Mouse (Mus musculus): Measurements from ENCODE around the gene Maml3. TPM values are rescaled to one million over a fixed set of nuclear protein-coding genes. Genes with fewer than 3 reads are reported as not detected.

Maml3 gene
- 0.58 and 1.2 TPM in 2 replicates for total RNA-seq (2012; rRNA removed)

- peak; percentile 72 for DNase-seq (ENCODE audit: low read depth, low spot score)
- in situ Hi-C loops (cut with MboI; ENCODE audit: low sequenced_read_pairs in 2 of 2, unreplicated experiment in 2 of 2), result no loop called here
- Histone ChIP-seq H3K9ac (ENCODE audit: insufficient read depth, low read depth, low read length, poor library complexity, severe bottlenecking) (peak within 1 kb of the TSS; percentile 18; the same call in 1 of the 2 replicates), H3K36me3 (ENCODE audit: control insufficient read depth, insufficient read depth, low read length, poor library complexity, severe bottlenecking) (no peaks in the 10 kb centered on the region), H3K27ac (ENCODE audit: insufficient read depth, low read depth, low read length, poor library complexity, severe bottlenecking) (no peak within 1 kb of the TSS), H3K4me3 (ENCODE audit: insufficient read depth in 1 of 2, low read depth in 1 of 2, low read length in 2 of 2, poor library complexity in 1 of 2, severe bottlenecking in 1 of 2) (peak within 1 kb of the TSS; percentile 67 to 83), H3K9me3 (ENCODE audit: control insufficient read depth, insufficient read depth, low read depth, low read length) (no peaks in the 10 kb centered on the region), H3K4me1 (ENCODE audit: control insufficient read depth in 2 of 2, insufficient read depth in 2 of 2, low read length in 2 of 2, poor library complexity in 1 of 2) (no peaks in the 10 kb centered on the region)
- peak; percentile 26; the same call in 1 of the 2 replicates for TF ChIP-seq HCFC1 (IDR thresholded peaks at IDR 0.05; ENCODE audit: borderline replicate concordance, insufficient read depth, low read length)
- no peak for TF ChIP-seq ZNF384 (IDR thresholded peaks at IDR 0.05; ENCODE audit: low read depth, low read length)
Measured at GRCm38 (mm10) chr3:52104636-52105151, at the start of gene Maml3. Gene Maml3, minus strand, starts transcription at chr3:52105076.

- Histone ChIP-seq H3K9ac (ENCODE audit: insufficient read depth, low read depth, low read length, poor library complexity, severe bottlenecking) (no peak overlapping the region), H3K36me3 (ENCODE audit: control insufficient read depth, insufficient read depth, low read length, poor library complexity, severe bottlenecking) (no peaks in the 10 kb centered on the region), H3K9me3 (ENCODE audit: control insufficient read depth, insufficient read depth, low read depth, low read length) (no peaks in the 10 kb centered on the region), H3K4me3 (ENCODE audit: insufficient read depth in 1 of 2, low read depth in 1 of 2, low read length in 2 of 2, poor library complexity in 1 of 2, severe bottlenecking in 1 of 2) (no peak overlapping the region), H3K27ac (ENCODE audit: insufficient read depth, low read depth, low read length, poor library complexity, severe bottlenecking) (no peak overlapping the region), H3K4me1 (ENCODE audit: control insufficient read depth in 2 of 2, insufficient read depth in 2 of 2, low read length in 2 of 2, poor library complexity in 1 of 2) (no peaks in the 10 kb centered on the region)
- in situ Hi-C loops (cut with MboI; ENCODE audit: low sequenced_read_pairs in 2 of 2, unreplicated experiment in 2 of 2), result no loop called here
- DNase-seq (ENCODE audit: low read depth, low spot score), result no peak
- no peak for TF ChIP-seq HCFC1 (IDR thresholded peaks at IDR 0.05; ENCODE audit: borderline replicate concordance, insufficient read depth, low read length)
- no peak for TF ChIP-seq ZNF384 (IDR thresholded peaks at IDR 0.05; ENCODE audit: low read depth, low read length)
- TF ChIP-seq CHD2 (IDR thresholded peaks at IDR 0.05; ENCODE audit: low read depth, low read length), result no peak
- no peak for TF ChIP-seq MAFK (IDR thresholded peaks at IDR 0.05; ENCODE audit: insufficient read depth, low read depth, low read length)
- TF ChIP-seq ZC3H11A (IDR thresholded peaks at IDR 0.05; ENCODE audit: borderline replicate concordance, low read depth, low read length), result no peak
Measured at GRCm38 (mm10) chr3:52151155-52151554, 46.3 kb upstream of the Maml3 start.

- DNase-seq (ENCODE audit: low read depth, low spot score), result no peak
- no peaks in the 10 kb centered on the region for H3K4me1 ChIP-seq (ENCODE audit: control insufficient read depth in 2 of 2, insufficient read depth in 2 of 2, low read length in 2 of 2, poor library complexity in 1 of 2)
- in situ Hi-C loops (cut with MboI; ENCODE audit: low sequenced_read_pairs in 2 of 2, unreplicated experiment in 2 of 2), result no loop called here
- no peak overlapping the region for H3K27ac ChIP-seq (ENCODE audit: insufficient read depth, low read depth, low read length, poor library complexity, severe bottlenecking)
- H3K9me3 ChIP-seq (ENCODE audit: control insufficient read depth, insufficient read depth, low read depth, low read length), result no peaks in the 10 kb centered on the region
- no peak overlapping the region for H3K4me3 ChIP-seq (ENCODE audit: insufficient read depth in 1 of 2, low read depth in 1 of 2, low read length in 2 of 2, poor library complexity in 1 of 2, severe bottlenecking in 1 of 2)
- H3K9ac ChIP-seq (ENCODE audit: insufficient read depth, low read depth, low read length, poor library complexity, severe bottlenecking), result no peak overlapping the region
- no peaks in the 10 kb centered on the region for H3K36me3 ChIP-seq (ENCODE audit: control insufficient read depth, insufficient read depth, low read length, poor library complexity, severe bottlenecking)
- no peak for TF ChIP-seq ZNF384 (IDR thresholded peaks at IDR 0.05; ENCODE audit: low read depth, low read length)
- TF ChIP-seq CHD2 (IDR thresholded peaks at IDR 0.05; ENCODE audit: low read depth, low read length), result no peak
- TF ChIP-seq HCFC1 (IDR thresholded peaks at IDR 0.05; ENCODE audit: borderline replicate concordance, insufficient read depth, low read length), result no peak
- no peak for TF ChIP-seq ZC3H11A (IDR thresholded peaks at IDR 0.05; ENCODE audit: borderline replicate concordance, low read depth, low read length)
- no peak for TF ChIP-seq MAFK (IDR thresholded peaks at IDR 0.05; ENCODE audit: insufficient read depth, low read depth, low read length)
Measured at GRCm38 (mm10) chr3:52148301-52148700, 43.4 kb upstream of the Maml3 start.

- H3K4me1 ChIP-seq (ENCODE audit: control insufficient read depth in 2 of 2, insufficient read depth in 2 of 2, low read length in 2 of 2, poor library complexity in 1 of 2), result no peaks in the 10 kb centered on the region
- H3K9me3 ChIP-seq (ENCODE audit: control insufficient read depth, insufficient read depth, low read depth, low read length), result no peaks in the 10 kb centered on the region
- no peak overlapping the region for H3K4me3 ChIP-seq (ENCODE audit: insufficient read depth in 1 of 2, low read depth in 1 of 2, low read length in 2 of 2, poor library complexity in 1 of 2, severe bottlenecking in 1 of 2)
- H3K27ac ChIP-seq (ENCODE audit: insufficient read depth, low read depth, low read length, poor library complexity, severe bottlenecking), result no peak overlapping the region
- in situ Hi-C loops (cut with MboI; ENCODE audit: low sequenced_read_pairs in 2 of 2, unreplicated experiment in 2 of 2), result no loop called here
- no peak overlapping the region for H3K9ac ChIP-seq (ENCODE audit: insufficient read depth, low read depth, low read length, poor library complexity, severe bottlenecking)
- no peaks in the 10 kb centered on the region for H3K36me3 ChIP-seq (ENCODE audit: control insufficient read depth, insufficient read depth, low read length, poor library complexity, severe bottlenecking)
- DNase-seq (ENCODE audit: low read depth, low spot score), result no peak
- TF ChIP-seq ZC3H11A (IDR thresholded peaks at IDR 0.05; ENCODE audit: borderline replicate concordance, low read depth, low read length) (no peak), HCFC1 (IDR thresholded peaks at IDR 0.05; ENCODE audit: borderline replicate concordance, insufficient read depth, low read length) (no peak), MAFK (IDR thresholded peaks at IDR 0.05; ENCODE audit: insufficient read depth, low read depth, low read length) (no peak), CHD2 (IDR thresholded peaks at IDR 0.05; ENCODE audit: low read depth, low read length) (no peak), ZNF384 (IDR thresholded peaks at IDR 0.05; ENCODE audit: low read depth, low read length) (no peak)
Measured at GRCm38 (mm10) chr3:52144776-52145460, 40.0 kb upstream of the Maml3 start.

Data from ES-E14 (cell line).